In genomic region chr3:27205068-27205467, GRCm38 (mm10) we compare ENCODE assay signal across 9 mouse cellular contexts. TPM values are rescaled to one million over a fixed set of nuclear protein-coding genes. Genes with fewer than 3 reads are reported as not detected.
DNase-seq lines count a peak whose midpoint lies in the region; ATAC-seq and TF ChIP-seq lines count a peak whose summit lies in the region.
"Had no signal": no experiment of that assay in that cellular context is flagged by ENCODE, and none has a peak within 500 bp of the region (broad histone marks: within the 10 kb centered on the region; RNA-seq: fewer than 3 reads in every experiment).

No protein-coding gene starts in this region.

- H3K27ac ChIP-seq in hindbrain, embryonic 10.5 days = peak overlapping the region; percentile 59; the same call in 1 of the 2 replicates
- H3K27ac ChIP-seq in hindbrain, embryonic 13.5 days = no peak overlapping the region
- peak overlapping the region; percentile 14; the same call in 1 of the 2 replicates for H3K27ac ChIP-seq in bone marrow macrophage, adult 2 months (ENCODE audit: insufficient read depth, low read depth, low read length)
- peak overlapping the region; percentile 41 for H3K27ac ChIP-seq in heart, embryonic 15.5 days
- H3K27ac ChIP-seq in limb, embryonic 11.5 days (replicated peaks; ENCODE audit: low read depth, low read length) = no peak overlapping the region
- no peak overlapping the region for H3K27ac ChIP-seq in liver, embryonic 11.5 days (ENCODE audit: low read depth, low read length)

- no peak for TF ChIP-seq POLR2A in bone marrow macrophage, adult 2 months (IDR thresholded peaks at IDR 0.05; ENCODE audit: borderline replicate concordance, low read depth, low read length)

- peaks cover 14% of the 10 kb centered on the region for H3K4me1 ChIP-seq in hindbrain, embryonic 10.5 days (replicated peaks)
- H3K4me1 ChIP-seq in hindbrain, embryonic 13.5 days (replicated peaks) = peaks cover 13% of the 10 kb centered on the region
- peaks cover 62% of the 10 kb centered on the region for H3K4me1 ChIP-seq in bone marrow macrophage, adult 2 months (ENCODE audit: control insufficient read depth, insufficient read depth, low read length)
- H3K4me1 ChIP-seq in heart, embryonic 15.5 days (replicated peaks) = peaks cover 25% of the 10 kb centered on the region
- no peaks in the 10 kb centered on the region for H3K4me1 ChIP-seq in limb, embryonic 11.5 days (ENCODE audit: control insufficient read depth, insufficient read depth, low read length)
- H3K4me1 ChIP-seq in liver, embryonic 11.5 days (replicated peaks; ENCODE audit: control insufficient read depth, insufficient read depth, low read length) = no peaks in the 10 kb centered on the region; the same call in 1 of the 2 replicates

- no peak overlapping the region for H3K4me2 ChIP-seq in hindbrain, embryonic 13.5 days
- no peak overlapping the region for H3K4me2 ChIP-seq in heart, embryonic 15.5 days
- no peak overlapping the region for H3K4me2 ChIP-seq in limb, embryonic 11.5 days (ENCODE audit: low read depth, severe bottlenecking)
- no peak overlapping the region for H3K4me2 ChIP-seq in liver, embryonic 11.5 days

- peaks cover 4% of the 10 kb centered on the region; the same call in 1 of the 2 replicates for H3K9me3 ChIP-seq in hindbrain, embryonic 10.5 days
- no peaks in the 10 kb centered on the region for H3K9me3 ChIP-seq in hindbrain, embryonic 13.5 days
- no peaks in the 10 kb centered on the region for H3K9me3 ChIP-seq in heart, embryonic 15.5 days (replicated peaks)
- no peaks in the 10 kb centered on the region for H3K9me3 ChIP-seq in limb, embryonic 11.5 days (ENCODE audit: control insufficient read depth, low read length)
- H3K9me3 ChIP-seq in liver, embryonic 11.5 days (ENCODE audit: control insufficient read depth, low read length) = no peaks in the 10 kb centered on the region

- no peaks in the 10 kb centered on the region for H3K27me3 ChIP-seq in hindbrain, embryonic 10.5 days (ENCODE audit: insufficient read depth, poor library complexity, severe bottlenecking)
- H3K27me3 ChIP-seq in hindbrain, embryonic 13.5 days = no peaks in the 10 kb centered on the region
- H3K27me3 ChIP-seq in heart, embryonic 15.5 days = no peaks in the 10 kb centered on the region
- no peaks in the 10 kb centered on the region for H3K27me3 ChIP-seq in limb, embryonic 11.5 days (ENCODE audit: control insufficient read depth, insufficient read depth, low read length)
- H3K27me3 ChIP-seq in liver, embryonic 11.5 days (replicated peaks; ENCODE audit: control insufficient read depth, insufficient read depth, low read length) = no peaks in the 10 kb centered on the region

- DNase-seq in hindbrain, embryonic 10.5 days (ENCODE audit: low spot score) = no peak
- DNase-seq in limb, embryonic 11.5 days (ENCODE audit: low spot score) = peak; percentile 41
- DNase-seq in Muller cell, postnatal 12 days (ENCODE audit: inconsistent ontology term) = no peak
- no peak for DNase-seq in left cerebral cortex, adult 9 months (ENCODE audit: low spot score in 2 of 2)
- DNase-seq in liver, embryonic 11.5 days (ENCODE audit: low spot score) = no peak
- DNase-seq: liver had no signal

- no peak for TF ChIP-seq CTCF in bone marrow macrophage, adult 2 months (IDR thresholded peaks at IDR 0.05; ENCODE audit: low read depth, low read length)

- ATAC-seq in hindbrain, embryonic 13.5 days (ENCODE audit: low FRiP score) = no peak
- no peak for ATAC-seq in heart, embryonic 15.5 days (replicated peaks; ENCODE audit: insufficient number of reproducible peaks, insufficient read depth, low FRiP score, low read depth)
- ATAC-seq in limb, embryonic 11.5 days (ENCODE audit: insufficient number of reproducible peaks, low FRiP score, low TSS enrichment, low read depth) = no peak
- no peak for ATAC-seq in liver, embryonic 11.5 days (replicated peaks; ENCODE audit: low FRiP score)

- WGBS in hindbrain, embryonic 10.5 days = 36% methylated on average over 5 of the region's 5 CpGs
- 24% methylated on average over 5 of the region's 5 CpGs for WGBS in hindbrain, embryonic 13.5 days
- WGBS in heart, embryonic 15.5 days = 26% methylated on average over 5 of the region's 5 CpGs
- 24% methylated on average over 5 of the region's 5 CpGs for WGBS in limb, embryonic 11.5 days
- 47% methylated on average over 5 of the region's 5 CpGs for WGBS in liver, embryonic 11.5 days

- no peaks in the 10 kb centered on the region for H3K36me3 ChIP-seq in hindbrain, embryonic 10.5 days
- no peaks in the 10 kb centered on the region for H3K36me3 ChIP-seq in hindbrain, embryonic 13.5 days
- no peaks in the 10 kb centered on the region for H3K36me3 ChIP-seq in heart, embryonic 15.5 days
- H3K36me3 ChIP-seq in limb, embryonic 11.5 days (ENCODE audit: control insufficient read depth, insufficient read depth, low read length) = no peaks in the 10 kb centered on the region
- no peaks in the 10 kb centered on the region; the same call in 1 of the 2 replicates for H3K36me3 ChIP-seq in liver, embryonic 11.5 days (ENCODE audit: control insufficient read depth, insufficient read depth, low read length)

- no peak overlapping the region for H3K4me3 ChIP-seq in hindbrain, embryonic 10.5 days
- no peak overlapping the region for H3K4me3 ChIP-seq in hindbrain, embryonic 13.5 days
- H3K4me3 ChIP-seq in bone marrow macrophage, adult 2 months (ENCODE audit: insufficient read depth, low read length) = no peak overlapping the region
- H3K4me3 ChIP-seq in heart, embryonic 15.5 days = no peak overlapping the region
- H3K4me3 ChIP-seq in limb, embryonic 11.5 days (ENCODE audit: low read depth, low read length) = no peak overlapping the region
- H3K4me3 ChIP-seq in liver, embryonic 11.5 days (ENCODE audit: low read depth, low read length) = no peak overlapping the region

- no peak overlapping the region for H3K9ac ChIP-seq in hindbrain, embryonic 13.5 days
- no peak overlapping the region for H3K9ac ChIP-seq in heart, embryonic 15.5 days
- H3K9ac ChIP-seq in limb, embryonic 11.5 days (ENCODE audit: low read length) = no peak overlapping the region
- no peak overlapping the region for H3K9ac ChIP-seq in liver, embryonic 11.5 days (ENCODE audit: low read depth, low read length)

RNA-seq across cellular contexts. Expression of gene Nceh1, which starts 22.3 kb away (rescaled TPM):
- 3.3 and 4.3 TPM in 2 replicates for polyA plus RNA-seq in hindbrain, embryonic 10.5 days (2016; fragmentation: Nextera tagmentation; extraction: Ambion mirVana)
- polyA plus RNA-seq in hindbrain, embryonic 13.5 days (2015; fragmentation: Nextera tagmentation; extraction: Ambion mirVana) = 6.4 and 6.9 TPM in 2 replicates
- polyA plus RNA-seq in bone marrow macrophage, adult 2 months (2012; ENCODE audit: insufficient read depth, insufficient read length, missing spikeins) = 126 and 137 TPM in 2 replicates
- polyA plus RNA-seq in heart, embryonic 15.5 days (2015; fragmentation: Nextera tagmentation; extraction: Ambion mirVana) = 18.4 and 23.3 TPM in 2 replicates
- 2.9 and 3.1 TPM in 2 replicates for polyA plus RNA-seq in limb, embryonic 11.5 days (2014; fragmentation: Nextera tagmentation; extraction: Ambion mirVana)
- polyA plus RNA-seq in liver, embryonic 11.5 days (2014; fragmentation: Nextera tagmentation; extraction: Ambion mirVana) = 4.2 and 5.0 TPM in 2 replicates

RNA-seq across cellular contexts. Expression of gene Ect2, which starts 51.4 kb away (rescaled TPM):
- 65.4 and 91.8 TPM in 2 replicates for polyA plus RNA-seq in hindbrain, embryonic 10.5 days (2016; fragmentation: Nextera tagmentation; extraction: Ambion mirVana)
- polyA plus RNA-seq in hindbrain, embryonic 13.5 days (2015; fragmentation: Nextera tagmentation; extraction: Ambion mirVana) = 14.7 and 16.2 TPM in 2 replicates
- 20.5 and 26.0 TPM in 2 replicates for polyA plus RNA-seq in bone marrow macrophage, adult 2 months (2012; ENCODE audit: insufficient read depth, insufficient read length, missing spikeins)
- 38.0 and 40.5 TPM in 2 replicates for polyA plus RNA-seq in heart, embryonic 15.5 days (2015; fragmentation: Nextera tagmentation; extraction: Ambion mirVana)
- 78.9 and 79.8 TPM in 2 replicates for polyA plus RNA-seq in limb, embryonic 11.5 days (2014; fragmentation: Nextera tagmentation; extraction: Ambion mirVana)
- 52.3 and 56.5 TPM in 2 replicates for polyA plus RNA-seq in liver, embryonic 11.5 days (2014; fragmentation: Nextera tagmentation; extraction: Ambion mirVana)

Comparison
In these comparisons a context has a peak if more than half of its experiments do, and no peak if none do; other contexts are left out.
1. H3K27ac ChIP-seq: peak in hindbrain, embryonic 10.5 days (single experiment), bone marrow macrophage, adult 2 months (single experiment) and heart, embryonic 15.5 days (single experiment); none in hindbrain, embryonic 13.5 days (single experiment), limb, embryonic 11.5 days (single experiment) and liver, embryonic 11.5 days (single experiment).